Mouse (Mus musculus) neutrophil, adult 65 days (primary cell): ENCODE data around the gene Olfr1199. TPM values are rescaled to one million over a fixed set of nuclear protein-coding genes. Genes with fewer than 3 reads are reported as not detected.

Experiments
- total RNA-seq: library from RNA; stranded (reverse); gene quantifications from 2 replicates; pipeline ENCODE4 v1.2.4, GENCODE M21; 2023

Olfr1199 gene
- not detected in 2 replicates for total RNA-seq

DNA sequence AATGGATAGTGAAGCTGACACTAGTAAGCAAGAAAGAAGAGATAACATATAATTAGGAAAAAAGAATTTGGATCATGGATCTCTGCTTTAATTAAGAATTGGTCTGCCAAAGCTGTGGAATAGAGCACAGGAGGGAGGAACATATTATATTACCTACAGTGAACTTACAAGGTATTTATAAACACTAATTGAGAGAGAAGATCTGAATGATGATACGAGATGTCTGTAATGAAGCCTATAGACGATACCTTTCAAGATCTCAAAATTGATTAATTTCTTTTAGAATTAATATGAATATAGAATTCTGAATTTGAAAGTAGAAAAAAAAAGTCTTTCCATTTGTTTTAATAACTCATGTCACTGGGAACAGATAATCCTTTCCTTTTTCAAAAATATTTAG is at the start of gene Olfr1199:
Gene Olfr1199, minus strand, starts transcription at position 101 of the 400 bp plus-strand sequence.

DNA sequence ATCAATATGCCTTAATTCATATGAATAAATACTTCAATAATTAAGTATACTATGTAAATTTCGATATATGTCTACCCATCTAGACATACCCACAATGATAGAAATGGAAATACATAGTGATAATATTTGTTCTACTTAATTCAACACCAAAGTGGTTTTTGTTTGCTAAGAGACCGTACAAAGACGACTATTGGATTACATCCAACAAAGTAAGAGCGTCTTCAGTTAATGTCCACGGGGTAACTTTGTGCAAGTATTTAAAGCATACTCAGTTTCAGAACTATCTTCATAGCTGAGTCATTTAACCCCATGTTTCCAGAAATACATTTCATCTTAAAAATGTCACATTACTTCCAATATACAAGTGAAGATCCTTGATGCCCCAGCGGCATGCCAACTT is 32.5 kb upstream of the Olfr1199 start, which contains the start of gene Olfr1201:
Gene Olfr1201, plus strand, starts transcription at position 301 of the 400 bp plus-strand sequence.

DNA sequence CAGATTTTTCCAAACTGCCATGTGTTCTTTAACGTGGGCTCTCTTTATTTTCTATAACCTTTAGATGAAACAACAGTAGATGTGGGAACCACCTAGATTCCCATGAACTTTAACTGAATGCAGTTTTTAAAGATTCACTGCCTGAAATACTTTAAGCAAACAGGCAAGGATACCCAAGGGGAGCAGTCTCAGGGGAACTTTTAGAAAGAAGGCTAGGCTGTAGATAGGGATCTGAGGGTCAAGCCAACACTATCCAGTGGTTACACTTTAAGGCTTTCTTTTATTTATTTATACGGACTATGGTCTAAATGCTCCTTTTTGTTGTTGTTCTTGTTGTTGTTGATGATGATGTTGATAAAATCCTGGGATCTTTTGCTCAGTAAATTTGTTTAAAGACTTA is 10.1 kb upstream of the Olfr1199 start, which contains the start of gene Olfr1200:
Gene Olfr1200, minus strand, starts transcription at position 101 of the 400 bp plus-strand sequence.

DNA sequence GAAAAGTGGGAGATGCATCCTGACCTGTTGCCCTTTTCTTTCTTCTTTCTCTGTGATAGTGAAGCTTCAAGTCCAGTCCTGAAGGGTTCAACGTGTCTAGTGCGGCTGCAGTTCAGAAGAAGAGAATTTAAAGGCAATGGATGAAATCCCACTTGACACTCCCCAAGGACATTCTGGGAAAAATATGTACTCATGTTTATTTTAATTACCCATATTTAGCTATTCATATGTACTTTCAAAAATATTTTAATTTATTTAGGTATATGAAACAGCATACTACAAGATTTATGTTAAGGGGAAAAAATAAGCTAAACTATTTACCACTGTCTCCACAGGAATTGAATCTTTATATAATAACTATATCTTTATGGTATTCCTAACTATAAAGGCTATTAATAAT is 9.0 kb downstream of the Olfr1199 start, which contains the start of gene Olfr1198:
Gene Olfr1198, minus strand, starts transcription at position 101 of the 400 bp plus-strand sequence.

DNA sequence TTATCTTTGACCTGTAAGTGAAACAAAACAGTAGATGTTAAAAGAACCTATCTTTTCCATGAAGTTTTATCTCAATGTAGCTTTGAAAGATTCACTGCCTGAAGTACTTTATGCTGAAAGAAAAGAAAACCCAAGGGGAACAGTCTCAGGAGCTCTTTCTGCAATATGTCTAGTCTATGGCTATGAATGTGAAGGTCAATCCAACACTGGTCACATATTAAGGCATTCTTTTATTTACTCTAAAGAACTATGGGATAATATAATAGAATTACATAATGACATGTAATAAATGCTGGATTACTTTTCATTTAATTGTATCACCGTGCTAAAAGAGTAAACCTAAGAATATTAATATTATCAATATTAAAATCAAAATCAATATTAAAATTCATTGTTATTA is 28.0 kb downstream of the Olfr1199 start, which contains the start of gene Olfr1197:
Gene Olfr1197, minus strand, starts transcription at position 101 of the 400 bp plus-strand sequence.

DNA sequence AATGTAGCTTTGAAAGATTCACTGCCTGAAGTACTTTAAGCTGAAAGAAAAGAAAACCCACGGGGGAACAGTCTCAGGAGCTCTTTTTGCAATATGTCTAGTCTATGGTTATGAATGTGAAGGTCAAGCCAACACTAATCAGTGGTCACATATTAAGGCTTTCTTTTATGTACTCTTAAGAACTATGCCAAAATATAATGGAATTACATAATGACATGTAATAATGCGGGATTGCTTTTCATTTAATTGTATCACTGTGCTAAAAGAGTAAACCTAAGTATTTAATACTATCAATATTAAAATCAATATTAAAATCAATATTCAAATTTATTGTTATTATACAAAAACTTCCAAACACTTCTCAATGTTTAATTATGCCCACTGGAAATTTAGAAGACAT is 55.8 kb downstream of the Olfr1199 start, which contains the start of gene Olfr1196:
Gene Olfr1196, minus strand, starts transcription at position 101 of the 400 bp plus-strand sequence.

Other genes with a start within 250 kb of the Olfr1199 start
- not detected in 2 replicates for gene Olfr1186, start 241.9 kb downstream of the Olfr1199 start, total RNA-seq
- not detected in 2 replicates for gene Olfr1188, start 203.5 kb downstream of the Olfr1199 start, total RNA-seq
- not detected in 2 replicates for gene Olfr1189, start 174.0 kb downstream of the Olfr1199 start, total RNA-seq
- 0.06 TPM in 1 of 2 replicates, not detected in the other for gene Olfr1191-ps1, start 119.9 kb downstream of the Olfr1199 start, total RNA-seq
- not detected in 2 replicates for gene Olfr1192-ps1, start 112.0 kb downstream of the Olfr1199 start, total RNA-seq
- gene Olfr1193, start 84.8 kb downstream of the Olfr1199 start, total RNA-seq: not detected in 2 replicates
- gene Olfr1195, start 71.3 kb downstream of the Olfr1199 start, total RNA-seq: not detected in 2 replicates
- gene Olfr1196, start 55.9 kb downstream of the Olfr1199 start, total RNA-seq: not detected in 2 replicates
- not detected in 2 replicates for gene Olfr1197, start 28.1 kb downstream of the Olfr1199 start, total RNA-seq
- not detected in 2 replicates for gene Olfr1198, start 9.1 kb downstream of the Olfr1199 start, total RNA-seq
- not detected in 2 replicates for gene Olfr1200, start 10.0 kb upstream of the Olfr1199 start, total RNA-seq
- gene Olfr1201, start 32.6 kb upstream of the Olfr1199 start, total RNA-seq: not detected in 2 replicates
- gene Olfr1202, start 54.0 kb upstream of the Olfr1199 start, total RNA-seq: not detected in 2 replicates
- not detected in 2 replicates for gene Olfr1205, start 69.3 kb upstream of the Olfr1199 start, total RNA-seq
- not detected in 2 replicates for gene Olfr1204, start 88.8 kb upstream of the Olfr1199 start, total RNA-seq
- gene Olfr1206, start 102.8 kb upstream of the Olfr1199 start, total RNA-seq: not detected in 2 replicates
- not detected in 2 replicates for gene Olfr1208, start 141.8 kb upstream of the Olfr1199 start, total RNA-seq
- not detected in 2 replicates for gene Olfr1209, start 154.7 kb upstream of the Olfr1199 start, total RNA-seq
- gene Olfr1211, start 177.6 kb upstream of the Olfr1199 start, total RNA-seq: not detected in 2 replicates
- gene Olfr1212, start 193.5 kb upstream of the Olfr1199 start, total RNA-seq: not detected in 2 replicates
- not detected in 2 replicates for gene Gm13762, start 219.8 kb upstream of the Olfr1199 start, total RNA-seq
- not detected in 2 replicates for gene Olfr1214, start 232.2 kb upstream of the Olfr1199 start, total RNA-seq
- gene Olfr1215, start 246.5 kb upstream of the Olfr1199 start, total RNA-seq: not detected in 2 replicates